22 mouse cellular contexts compared by ENCODE assay signal in the genomic region with DNA sequence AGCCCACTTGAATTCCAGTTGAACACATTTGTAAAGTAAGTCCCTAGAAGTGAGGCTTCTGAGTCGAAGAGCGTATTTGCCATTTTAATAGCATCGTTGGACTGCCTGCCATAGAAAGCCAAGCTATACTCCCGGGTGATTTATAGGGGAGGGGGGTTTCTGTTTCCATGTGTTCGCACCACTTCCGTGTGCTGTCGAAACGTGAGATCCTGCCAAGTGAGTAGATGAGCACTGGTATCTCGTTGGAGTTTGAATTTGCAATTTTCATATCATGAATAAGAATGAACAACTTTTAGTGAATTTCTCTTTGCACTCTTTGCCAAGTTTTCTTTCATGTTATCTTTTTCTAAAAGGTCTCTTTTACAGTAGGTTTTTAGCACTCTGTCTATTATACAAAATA.
DNase-seq lines count a peak whose midpoint lies in the region; ATAC-seq and TF ChIP-seq lines count a peak whose summit lies in the region.
"Had no signal": no experiment of that assay in that cellular context is flagged by ENCODE, and none has a peak within 500 bp of the region (broad histone marks: within the 10 kb centered on the region; RNA-seq: fewer than 3 reads in every experiment).

No protein-coding gene starts in this region.

- 76% methylated on average over 9 of the region's 9 CpGs for WGBS in forebrain, embryonic 14.5 days
- 80% methylated on average over 9 of the region's 9 CpGs for WGBS in forebrain, embryonic 13.5 days
- 26% methylated on average over 9 of the region's 9 CpGs for WGBS in kidney, postnatal 0 days
- WGBS in kidney, embryonic 14.5 days = 32% methylated on average over 9 of the region's 9 CpGs

- H3K4me3 ChIP-seq in forebrain, embryonic 14.5 days (ENCODE audit: low read depth, low read length) = no peak overlapping the region
- no peak overlapping the region for H3K4me3 ChIP-seq in forebrain, embryonic 13.5 days
- no peak overlapping the region for H3K4me3 ChIP-seq in kidney, postnatal 0 days (replicated peaks; ENCODE audit: low read depth, low read length)
- H3K4me3 ChIP-seq in kidney, embryonic 14.5 days (ENCODE audit: low read length) = no peak overlapping the region
- H3K4me3 ChIP-seq: embryonic facial prominence, embryonic 10.5 days; embryonic facial prominence, embryonic 12.5 days; forebrain, embryonic 15.5 days had no signal

- no peak overlapping the region for H3K4me2 ChIP-seq in forebrain, embryonic 14.5 days (ENCODE audit: low read length)
- H3K4me2 ChIP-seq in forebrain, embryonic 13.5 days = no peak overlapping the region
- no peak overlapping the region for H3K4me2 ChIP-seq in kidney, postnatal 0 days (ENCODE audit: low read length)
- no peak overlapping the region for H3K4me2 ChIP-seq in kidney, embryonic 14.5 days (replicated peaks; ENCODE audit: low read depth, low read length)
- H3K4me2 ChIP-seq: embryonic facial prominence, embryonic 12.5 days; forebrain, embryonic 15.5 days had no signal

- H3K36me3 ChIP-seq in forebrain, embryonic 14.5 days (ENCODE audit: control insufficient read depth, insufficient read depth, low read length) = no peaks in the 10 kb centered on the region
- no peaks in the 10 kb centered on the region for H3K36me3 ChIP-seq in forebrain, embryonic 13.5 days (ENCODE audit: poor library complexity, severe bottlenecking)
- H3K36me3 ChIP-seq in kidney, postnatal 0 days (ENCODE audit: insufficient read depth, low read length) = no peaks in the 10 kb centered on the region
- H3K36me3 ChIP-seq in kidney, embryonic 14.5 days (ENCODE audit: control insufficient read depth, insufficient read depth, low read length) = no peaks in the 10 kb centered on the region
- H3K36me3 ChIP-seq: embryonic facial prominence, embryonic 10.5 days; embryonic facial prominence, embryonic 12.5 days; forebrain, embryonic 15.5 days; G1E had no signal

- H3K27ac ChIP-seq in forebrain, embryonic 14.5 days (ENCODE audit: low read depth, low read length) = no peak overlapping the region
- no peak overlapping the region for H3K27ac ChIP-seq in forebrain, embryonic 13.5 days
- H3K27ac ChIP-seq in kidney, postnatal 0 days = no peak overlapping the region
- no peak overlapping the region for H3K27ac ChIP-seq in kidney, embryonic 14.5 days (ENCODE audit: low read depth, low read length)
- H3K27ac ChIP-seq: embryonic facial prominence, embryonic 10.5 days; embryonic facial prominence, embryonic 12.5 days; forebrain, embryonic 15.5 days had no signal

- H3K9ac ChIP-seq in forebrain, embryonic 14.5 days (ENCODE audit: low read length) = no peak overlapping the region
- H3K9ac ChIP-seq in forebrain, embryonic 13.5 days = no peak overlapping the region
- no peak overlapping the region for H3K9ac ChIP-seq in kidney, postnatal 0 days (ENCODE audit: low read depth, low read length)
- no peak overlapping the region for H3K9ac ChIP-seq in kidney, embryonic 14.5 days (ENCODE audit: low read depth, low read length)
- H3K9ac ChIP-seq: embryonic facial prominence, embryonic 12.5 days; forebrain, embryonic 15.5 days had no signal

- no peak for ATAC-seq in forebrain, embryonic 14.5 days
- no peak for ATAC-seq in forebrain, embryonic 13.5 days
- no peak for ATAC-seq in kidney, postnatal 0 days (replicated peaks; ENCODE audit: low FRiP score, low read depth)
- ATAC-seq in kidney, embryonic 14.5 days (ENCODE audit: low FRiP score, low TSS enrichment) = no peak
- ATAC-seq: activated CD4-positive, CD25-positive, alpha-beta regulatory T cell, adult 4 months; CD4-positive, CD25-positive, alpha-beta regulatory T cell, adult 4 months; forebrain, embryonic 15.5 days; Patski had no signal

- H3K9me3 ChIP-seq in forebrain, embryonic 14.5 days (replicated peaks; ENCODE audit: control insufficient read depth, low read length) = no peaks in the 10 kb centered on the region
- H3K9me3 ChIP-seq in forebrain, embryonic 13.5 days (replicated peaks) = 0 out of 2 replicates have a peak, but pooled peaks cover 5% of the 10 kb centered on the region
- no peaks in the 10 kb centered on the region; the same call in 1 of the 2 replicates for H3K9me3 ChIP-seq in kidney, postnatal 0 days (replicated peaks; ENCODE audit: low read length)
- H3K9me3 ChIP-seq in kidney, embryonic 14.5 days (ENCODE audit: control insufficient read depth, low read length) = no peaks in the 10 kb centered on the region
- H3K9me3 ChIP-seq: embryonic facial prominence, embryonic 10.5 days; forebrain, embryonic 15.5 days; G1E had no signal

- DNase-seq in forebrain, embryonic 14.5 days (ENCODE audit: low spot score) = peak; percentile 54
- DNase-seq in kidney, postnatal 0 days (ENCODE audit: low spot score) = peak; percentile 14
- no peak for DNase-seq in testis, postnatal 14 days (ENCODE audit: low spot score)
- DNase-seq: adrenal gland, adult 8-10 months; adrenal gland, postnatal 14 days; adrenal gland, postnatal 36 days; B cell, adult 2 months; cerebellum, adult 11-12 months; cerebellum, adult 2 months; cerebellum, adult 9-10 months; cerebellum, postnatal 10 days; cerebellum, postnatal 25 days had no signal

- TF ChIP-seq CTCF in kidney, postnatal 0 days (IDR thresholded peaks at IDR 0.05; ENCODE audit: low read depth) = no peak

- no peaks in the 10 kb centered on the region for H3K4me1 ChIP-seq in forebrain, embryonic 14.5 days (ENCODE audit: control insufficient read depth, insufficient read depth, low read length)
- no peaks in the 10 kb centered on the region for H3K4me1 ChIP-seq in forebrain, embryonic 13.5 days
- no peaks in the 10 kb centered on the region for H3K4me1 ChIP-seq in kidney, postnatal 0 days (replicated peaks; ENCODE audit: insufficient read depth, low read length)
- no peaks in the 10 kb centered on the region for H3K4me1 ChIP-seq in kidney, embryonic 14.5 days (ENCODE audit: control insufficient read depth, insufficient read depth, low read length)
- H3K4me1 ChIP-seq: embryonic facial prominence, embryonic 10.5 days; embryonic facial prominence, embryonic 12.5 days; forebrain, embryonic 15.5 days had no signal

- peaks cover 10% of the 10 kb centered on the region; the same call in 1 of the 2 replicates for H3K27me3 ChIP-seq in forebrain, embryonic 14.5 days (replicated peaks; ENCODE audit: control insufficient read depth, insufficient read depth, low read length)
- peaks cover 57% of the 10 kb centered on the region for H3K27me3 ChIP-seq in forebrain, embryonic 13.5 days
- H3K27me3 ChIP-seq in kidney, postnatal 0 days (ENCODE audit: insufficient read depth, low read length) = 0 out of 2 replicates have a peak, but pooled peaks cover 4% of the 10 kb centered on the region
- H3K27me3 ChIP-seq in kidney, embryonic 14.5 days (ENCODE audit: control insufficient read depth, insufficient read depth, low read length) = no peaks in the 10 kb centered on the region
- H3K27me3 ChIP-seq: CH12.LX; embryonic facial prominence, embryonic 12.5 days; Patski had no signal
